Mouse (Mus musculus) heart, postnatal 0 days (tissue): ENCODE measurements around the gene Tmtc1. TPM values are rescaled to one million over a fixed set of nuclear protein-coding genes. Genes with fewer than 3 reads are reported as not detected.
A peak's percentile ranks its signal among the peaks of the same experiment; 100 is the strongest.

Experiments
- ATAC-seq: fragments of 200-750 bp; cut with Nextera tagmentation; 2 replicates; pipeline ENCODE4 v1.8.0; 2017; ENCODE audit warnings: low read depth, moderate number of reproducible peaks, moderate library complexity; ENCODE audit not compliant: insufficient read depth
- DNase-seq: peaks from one replicate; pipeline ENCODE4 v3.0.0-alpha.2; 2016; ENCODE audit warnings: low spot score
- H3K27ac ChIP-seq: fragments of 300-500 bp; sonication (generic); 2 replicates; pipeline ENCODE4 v1.5.1; 2014; ENCODE audit warnings: low read depth, mild to moderate bottlenecking
- H3K27me3 ChIP-seq: fragments of 300-500 bp; sonication (generic); 2 replicates; pipeline ENCODE4 v1.6.1; 2014; ENCODE audit warnings: low read length, mixed read lengths; ENCODE audit not compliant: control insufficient read depth, insufficient read depth
- H3K36me3 ChIP-seq: fragments of 300-500 bp; sonication (generic); replicated peaks from 2 replicates; pipeline ENCODE4 v1.6.1; 2014; ENCODE audit warnings: low read length, mixed read lengths; ENCODE audit not compliant: control insufficient read depth, insufficient read depth
- H3K4me1 ChIP-seq: fragments of 300-500 bp; sonication (generic); 2 replicates; pipeline ENCODE4 v1.6.1; 2014; ENCODE audit warnings: antibody characterized with exemption; ENCODE audit not compliant: control insufficient read depth, insufficient read depth
- H3K4me2 ChIP-seq: fragments of 300-500 bp; sonication (generic); 2 replicates; pipeline ENCODE4 v1.6.1; 2014; ENCODE audit warnings: low read depth, mild to moderate bottlenecking, low read length, moderate library complexity
- H3K4me3 ChIP-seq: fragments of 300-500 bp; sonication (generic); 2 replicates; pipeline ENCODE4 v1.5.1; 2014; ENCODE audit warnings: low read depth, low read length
- H3K9ac ChIP-seq: fragments of 300-500 bp; sonication (generic); replicated peaks from 2 replicates; pipeline ENCODE4 v1.6.1; 2014; ENCODE audit warnings: low read depth, low read length, mixed read lengths
- H3K9me3 ChIP-seq: fragments of 300-500 bp; sonication (generic); replicated peaks from 2 replicates; pipeline ENCODE4 v1.6.1; 2016; ENCODE audit warnings: low read length; ENCODE audit not compliant: control insufficient read depth
- CTCF ChIP-seq: IDR thresholded peaks from 2 replicates; pipeline ENCODE4 v1.5.1; 2016; ENCODE audit warnings: antibody characterized with exemption, control low read depth, low read depth
- EP300 ChIP-seq: IDR thresholded peaks from 2 replicates; pipeline ENCODE4 v1.6.1; 2016; ENCODE audit warnings: antibody characterized with exemption, low read depth
- WGBS: fragments of 180-500 bp; shearing (Covaris S2); extraction: QIAGEN DNeasy Blood & Tissue Kit; methylation state at CpG from one replicate; pipeline ENCODE4 v1.1.7; 2014; 5-methylcytosine and 5-hydroxymethylcytosine counted together
- polyA plus RNA-seq: library from polyadenylated mRNA; unstranded; fragments of >200 nt; fragmentation: Nextera tagmentation; extraction: Ambion mirVana; gene quantifications from 2 replicates; pipeline ENCODE4 v1.2.1, GENCODE M21; 2015
- total RNA-seq: library from RNA; depleted of rRNA; stranded (reverse); fragments of >200 nt; gene quantifications from 2 replicates; pipeline ENCODE4 v1.2.3, GENCODE M21; 2014; ENCODE audit warnings: low replicate concordance

Gene Tmtc1
- total and polyA plus RNA-seq, 2 experiments from 2014 or later: 2.5 to 28.9 TPM

GRCm38 (mm10) chr6:148371223-148371622 is 73.0 kb downstream of the Tmtc1 start:
- Histone ChIP-seq H3K9me3 (no peaks in the 10 kb centered on the region), H3K27ac (no peak overlapping the region), H3K27me3 (no peaks in the 10 kb centered on the region), H3K36me3 (no peaks in the 10 kb centered on the region), H3K4me3 (no peak overlapping the region), H3K4me2 (no peak overlapping the region), H3K4me1 (no peaks in the 10 kb centered on the region), H3K9ac (no peak overlapping the region)
- DNase-seq: no peak
- ATAC-seq: no peak
- peak; percentile 22; the same call in 1 of the 2 replicates for TF ChIP-seq CTCF
- TF ChIP-seq EP300: no peak

GRCm38 (mm10) chr6:148367094-148367539 is 77.1 kb downstream of the Tmtc1 start:
- ATAC-seq: no peak
- Histone ChIP-seq H3K27me3 (no peaks in the 10 kb centered on the region), H3K4me2 (no peak overlapping the region), H3K27ac (no peak overlapping the region), H3K9me3 (no peaks in the 10 kb centered on the region), H3K9ac (no peak overlapping the region), H3K36me3 (0 out of 2 replicates have a peak, but pooled peaks cover 4% of the 10 kb centered on the region), H3K4me1 (no peaks in the 10 kb centered on the region), H3K4me3 (no peak overlapping the region)
- DNase-seq: no peak
- 61% methylated on average over 4 of the region's 4 CpGs for WGBS
- TF ChIP-seq EP300 (no peak), CTCF (no peak)

- Histone ChIP-seq H3K9me3 (no peaks in the 10 kb centered on the region), H3K4me3 (no peak overlapping the region), H3K27me3 (no peaks in the 10 kb centered on the region), H3K4me1 (no peaks in the 10 kb centered on the region), H3K9ac (no peak overlapping the region), H3K27ac (no peak overlapping the region), H3K4me2 (no peak overlapping the region), H3K36me3 (0 out of 2 replicates have a peak, but pooled peaks cover 4% of the 10 kb centered on the region)
- DNase-seq (no peak), ATAC-seq (no peak)
- TF ChIP-seq CTCF: no peak
- no peak for TF ChIP-seq EP300
- 95% methylated on average over 1 of the region's 1 CpGs for WGBS
These were observed 77.6 kb downstream of the Tmtc1 start for GRCm38 (mm10) chr6:148366629-148367028.

- DNase-seq (no peak), ATAC-seq (no peak)
- no peak overlapping the region for H3K9ac ChIP-seq
- WGBS: 78% methylated on average over 1 of the region's 1 CpGs
- 0 out of 2 replicates have a peak, but pooled peaks cover 7% of the 10 kb centered on the region for H3K4me1 ChIP-seq
- H3K4me2 ChIP-seq: no peak overlapping the region
- no peak overlapping the region for H3K27ac ChIP-seq
- no peak for TF ChIP-seq CTCF
- no peak for TF ChIP-seq EP300
- no peaks in the 10 kb centered on the region for H3K27me3 ChIP-seq
- H3K36me3 ChIP-seq: 0 out of 2 replicates have a peak, but pooled peaks cover 4% of the 10 kb centered on the region
- no peak overlapping the region for H3K4me3 ChIP-seq
- H3K9me3 ChIP-seq: no peaks in the 10 kb centered on the region
These were observed 81.0 kb downstream of the Tmtc1 start for GRCm38 (mm10) chr6:148363162-148363561.

DNA sequence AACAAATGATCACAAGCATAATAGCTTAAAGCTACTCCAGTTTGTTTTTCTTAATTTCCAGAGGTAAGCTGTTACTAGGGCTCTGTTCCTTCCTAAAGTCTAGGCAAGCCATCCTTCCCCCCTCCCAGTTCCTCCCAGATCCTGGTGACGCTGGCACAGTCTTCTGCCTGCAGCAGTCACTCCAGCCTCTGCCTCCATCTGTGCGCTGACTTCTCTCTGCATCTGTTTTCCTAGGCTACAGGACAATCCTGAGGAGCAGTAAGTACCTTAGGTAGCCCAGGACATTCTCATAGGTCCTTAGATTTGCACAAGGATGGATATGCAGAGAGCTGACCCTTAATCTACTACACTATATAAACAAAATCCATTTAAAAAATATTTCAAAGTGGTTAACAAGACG is 81.7 kb downstream of the Tmtc1 start:
- 0 out of 2 replicates have a peak, but pooled peaks cover 4% of the 10 kb centered on the region for H3K36me3 ChIP-seq
- no peak overlapping the region for H3K27ac ChIP-seq
- H3K4me1 ChIP-seq: 0 out of 2 replicates have a peak, but pooled peaks cover 7% of the 10 kb centered on the region
- H3K27me3 ChIP-seq: no peaks in the 10 kb centered on the region
- no peak for TF ChIP-seq CTCF
- no peak for TF ChIP-seq EP300
- H3K9ac ChIP-seq: no peak overlapping the region
- H3K4me3 ChIP-seq: no peak overlapping the region
- H3K4me2 ChIP-seq: no peak overlapping the region
- 72% methylated on average over 3 of the region's 3 CpGs for WGBS
- H3K9me3 ChIP-seq: no peaks in the 10 kb centered on the region
- no peak for ATAC-seq
- DNase-seq: no peak

GRCm38 (mm10) chr6:148359348-148359905 is 84.8 kb downstream of the Tmtc1 start:
- Histone ChIP-seq H3K4me1 (0 out of 2 replicates have a peak, but pooled peaks cover 7% of the 10 kb centered on the region), H3K36me3 (peaks cover 4% of the 10 kb centered on the region; the same call in 1 of the 2 replicates), H3K27me3 (no peaks in the 10 kb centered on the region), H3K9ac (no peak overlapping the region), H3K9me3 (no peaks in the 10 kb centered on the region; the same call in 1 of the 2 replicates), H3K4me3 (no peak overlapping the region), H3K4me2 (no peak overlapping the region), H3K27ac (no peak overlapping the region)
- WGBS: 87% methylated on average over 7 of the region's 7 CpGs
- no peak for ATAC-seq
- no peak for DNase-seq
- TF ChIP-seq CTCF (no peak), EP300 (no peak)
